Mouse (Mus musculus) limb, embryonic 10.5 days (tissue): ENCODE results near the gene Inf2. TPM values are rescaled to one million over a fixed set of nuclear protein-coding genes. Genes with fewer than 3 reads are reported as not detected.
A peak's percentile ranks its signal among the peaks of the same experiment; 100 is the strongest.

Experiments
- DNase-seq: peaks from one replicate; pipeline ENCODE4 v3.0.0-alpha.2; 2017; ENCODE audit warnings: low spot score
- H3K27ac ChIP-seq: fragments of 300-500 bp; sonication (generic); 2 replicates; pipeline ENCODE4 v1.5.1; 2016; ENCODE audit warnings: mild to moderate bottlenecking
- H3K27me3 ChIP-seq: fragments of 300-500 bp; sonication (generic); 2 replicates; pipeline ENCODE4 v1.6.1; 2016; ENCODE audit warnings: low read depth, mild to moderate bottlenecking; ENCODE audit not compliant: poor library complexity, severe bottlenecking
- H3K36me3 ChIP-seq: fragments of 300-500 bp; sonication (generic); 2 replicates; pipeline ENCODE4 v1.6.1; 2016; ENCODE audit warnings: mild to moderate bottlenecking, moderate library complexity
- H3K4me1 ChIP-seq: fragments of 300-500 bp; sonication (generic); 2 replicates; pipeline ENCODE4 v1.6.1; 2016
- H3K4me3 ChIP-seq: fragments of 300-500 bp; sonication (generic); 2 replicates; pipeline ENCODE4 v1.5.1; 2016; ENCODE audit warnings: mild to moderate bottlenecking, moderate library complexity
- H3K9me3 ChIP-seq: fragments of 300-500 bp; sonication (generic); replicated peaks from 2 replicates; pipeline ENCODE4 v1.6.1; 2016; ENCODE audit warnings: mild to moderate bottlenecking
- WGBS: fragments of 180-500 bp; shearing (Covaris S2); methylation state at CpG from one replicate; pipeline ENCODE4 v1.1.7; 2016; 5-methylcytosine and 5-hydroxymethylcytosine counted together
- polyA plus RNA-seq: library from polyadenylated mRNA; unstranded; fragments of >200 nt; fragmentation: Nextera tagmentation; extraction: Ambion mirVana; gene quantifications from 2 replicates; pipeline ENCODE4 v1.2.1, GENCODE M21; 2016

Inf2 gene
- polyA plus RNA-seq, 1 experiment from 2014 or later: 1.6 TPM

- H3K36me3 ChIP-seq: no peaks in the 10 kb centered on the region
- H3K9me3 ChIP-seq: no peaks in the 10 kb centered on the region
- 38% methylated on average over 12 of the region's 12 CpGs for WGBS
- H3K4me1 ChIP-seq: peaks cover 19% of the 10 kb centered on the region
- no peak overlapping the region for H3K27ac ChIP-seq
- no peak overlapping the region for H3K4me3 ChIP-seq
- peaks cover 11% of the 10 kb centered on the region; the same call in 1 of the 2 replicates for H3K27me3 ChIP-seq
- DNase-seq: no peak
Observed at GRCm38 (mm10) chr12:112554900-112555299, 33.7 kb upstream of the Inf2 start.

- Histone ChIP-seq H3K4me3 (no peak overlapping the region), H3K36me3 (no peaks in the 10 kb centered on the region), H3K27ac (no peak overlapping the region), H3K9me3 (no peaks in the 10 kb centered on the region), H3K27me3 (peaks cover 11% of the 10 kb centered on the region; the same call in 1 of the 2 replicates), H3K4me1 (peaks cover 22% of the 10 kb centered on the region)
- DNase-seq: no peak
- WGBS: 77% methylated on average over 9 of the region's 9 CpGs
Observed at GRCm38 (mm10) chr12:112556531-112557060, 32.0 kb upstream of the Inf2 start.

- no peak overlapping the region for H3K4me3 ChIP-seq
- DNase-seq: no peak
- peaks cover 11% of the 10 kb centered on the region; the same call in 1 of the 2 replicates for H3K27me3 ChIP-seq
- H3K4me1 ChIP-seq: peaks cover 19% of the 10 kb centered on the region
- H3K9me3 ChIP-seq: no peaks in the 10 kb centered on the region
- 87% methylated on average over 5 of the region's 5 CpGs for WGBS
- no peaks in the 10 kb centered on the region for H3K36me3 ChIP-seq
- H3K27ac ChIP-seq: no peak overlapping the region
Observed at GRCm38 (mm10) chr12:112557219-112557618, 31.4 kb upstream of the Inf2 start.

- Histone ChIP-seq H3K27me3 (no peaks in the 10 kb centered on the region), H3K36me3 (no peaks in the 10 kb centered on the region), H3K9me3 (no peaks in the 10 kb centered on the region), H3K27ac (no peak overlapping the region), H3K4me3 (no peak overlapping the region), H3K4me1 (peaks cover 10% of the 10 kb centered on the region)
- WGBS: 38% methylated on average over 3 of the region's 3 CpGs
- no peak for DNase-seq
Observed at GRCm38 (mm10) chr12:112559231-112559630, 29.4 kb upstream of the Inf2 start.

- no peaks in the 10 kb centered on the region for H3K36me3 ChIP-seq
- H3K9me3 ChIP-seq: no peaks in the 10 kb centered on the region
- no peak overlapping the region for H3K4me3 ChIP-seq
- peaks cover 9% of the 10 kb centered on the region for H3K4me1 ChIP-seq
- no peaks in the 10 kb centered on the region for H3K27me3 ChIP-seq
- WGBS: 69% methylated on average over 6 of the region's 6 CpGs
- DNase-seq: no peak
- H3K27ac ChIP-seq: no peak overlapping the region
Observed at GRCm38 (mm10) chr12:112559671-112560070, 28.9 kb upstream of the Inf2 start.

- Histone ChIP-seq H3K4me1 (peaks cover 4% of the 10 kb centered on the region), H3K27me3 (no peaks in the 10 kb centered on the region), H3K9me3 (no peaks in the 10 kb centered on the region), H3K36me3 (no peaks in the 10 kb centered on the region), H3K27ac (no peak overlapping the region), H3K4me3 (no peak overlapping the region)
- DNase-seq: no peak
- whole genome bisulfite sequencing: 60% methylated on average over 5 of the region's 5 CpGs
Observed at GRCm38 (mm10) chr12:112560176-112560797, 28.3 kb upstream of the Inf2 start.

GRCm38 (mm10) chr12:112561163-112561562 lies 27.4 kb upstream of the Inf2 start:
- H3K4me3 ChIP-seq: no peak overlapping the region
- 74% methylated on average over 3 of the region's 3 CpGs for WGBS
- no peaks in the 10 kb centered on the region for H3K27me3 ChIP-seq
- no peak for DNase-seq
- no peaks in the 10 kb centered on the region for H3K9me3 ChIP-seq
- no peak overlapping the region for H3K27ac ChIP-seq
- peaks cover 4% of the 10 kb centered on the region for H3K4me1 ChIP-seq
- H3K36me3 ChIP-seq: no peaks in the 10 kb centered on the region

GRCm38 (mm10) chr12:112562462-112562861 lies 26.1 kb upstream of the Inf2 start:
- Histone ChIP-seq H3K36me3 (no peaks in the 10 kb centered on the region), H3K4me3 (no peak overlapping the region), H3K9me3 (no peaks in the 10 kb centered on the region), H3K27ac (no peak overlapping the region), H3K4me1 (peaks cover 4% of the 10 kb centered on the region), H3K27me3 (no peaks in the 10 kb centered on the region)
- 77% methylated on average over 5 of the region's 5 CpGs for WGBS
- DNase-seq: no peak

- Histone ChIP-seq H3K36me3 (no peaks in the 10 kb centered on the region), H3K4me1 (peaks cover 4% of the 10 kb centered on the region), H3K27ac (no peak overlapping the region), H3K27me3 (no peaks in the 10 kb centered on the region), H3K4me3 (no peak overlapping the region), H3K9me3 (no peaks in the 10 kb centered on the region)
- no peak for DNase-seq
- WGBS: 90% methylated on average over 6 of the region's 6 CpGs
Observed at GRCm38 (mm10) chr12:112563011-112563410, 25.6 kb upstream of the Inf2 start.

GRCm38 (mm10) chr12:112570160-112570559 lies 18.4 kb upstream of the Inf2 start:
- DNase-seq: no peak
- no peak overlapping the region for H3K27ac ChIP-seq
- no peak overlapping the region for H3K4me3 ChIP-seq
- H3K4me1 ChIP-seq: no peaks in the 10 kb centered on the region
- no peaks in the 10 kb centered on the region for H3K36me3 ChIP-seq
- H3K27me3 ChIP-seq: no peaks in the 10 kb centered on the region
- 84% methylated on average over 8 of the region's 8 CpGs for WGBS
- no peaks in the 10 kb centered on the region for H3K9me3 ChIP-seq

- Histone ChIP-seq H3K4me3 (no peak overlapping the region), H3K9me3 (no peaks in the 10 kb centered on the region), H3K27me3 (no peaks in the 10 kb centered on the region), H3K36me3 (no peaks in the 10 kb centered on the region), H3K4me1 (peaks cover 4% of the 10 kb centered on the region), H3K27ac (no peak overlapping the region)
- WGBS: 71% methylated on average over 6 of the region's 6 CpGs
- no peak for DNase-seq
Observed at GRCm38 (mm10) chr12:112571064-112571463, 17.5 kb upstream of the Inf2 start.

- H3K27me3 ChIP-seq: no peaks in the 10 kb centered on the region; the same call in 1 of the 2 replicates
- H3K4me3 ChIP-seq: no peak overlapping the region
- H3K36me3 ChIP-seq: no peaks in the 10 kb centered on the region
- 79% methylated on average over 8 of the region's 8 CpGs for WGBS
- H3K4me1 ChIP-seq: peaks cover 20% of the 10 kb centered on the region
- H3K27ac ChIP-seq: no peak overlapping the region
- no peak for DNase-seq
- H3K9me3 ChIP-seq: no peaks in the 10 kb centered on the region
Observed at GRCm38 (mm10) chr12:112575274-112575986, 13.2 kb upstream of the Inf2 start.

GRCm38 (mm10) chr12:112576341-112576740 lies 12.2 kb upstream of the Inf2 start:
- Histone ChIP-seq H3K27ac (peak overlapping the region; percentile 57), H3K9me3 (no peaks in the 10 kb centered on the region), H3K27me3 (no peaks in the 10 kb centered on the region; the same call in 1 of the 2 replicates), H3K4me1 (peaks cover 20% of the 10 kb centered on the region), H3K36me3 (no peaks in the 10 kb centered on the region), H3K4me3 (no peak overlapping the region)
- 8% methylated on average over 6 of the region's 6 CpGs for WGBS
- DNase-seq: no peak
